Mouse (Mus musculus) right cerebral cortex, postnatal 10 days (tissue): ENCODE results near the gene Vps9d1.
"Not testable (repeated sequence)": the region's sequence is repeated elsewhere in the genome, so short reads cannot be mapped to it uniquely, and the experiment has no call there.

Experiments
- DNase-seq, 2 experiments: peaks; one replicate each; pipeline ENCODE4 v3.0.0; 2021; ENCODE audit warnings: low spot score in 2 of 2

Gene Vps9d1

DNA sequence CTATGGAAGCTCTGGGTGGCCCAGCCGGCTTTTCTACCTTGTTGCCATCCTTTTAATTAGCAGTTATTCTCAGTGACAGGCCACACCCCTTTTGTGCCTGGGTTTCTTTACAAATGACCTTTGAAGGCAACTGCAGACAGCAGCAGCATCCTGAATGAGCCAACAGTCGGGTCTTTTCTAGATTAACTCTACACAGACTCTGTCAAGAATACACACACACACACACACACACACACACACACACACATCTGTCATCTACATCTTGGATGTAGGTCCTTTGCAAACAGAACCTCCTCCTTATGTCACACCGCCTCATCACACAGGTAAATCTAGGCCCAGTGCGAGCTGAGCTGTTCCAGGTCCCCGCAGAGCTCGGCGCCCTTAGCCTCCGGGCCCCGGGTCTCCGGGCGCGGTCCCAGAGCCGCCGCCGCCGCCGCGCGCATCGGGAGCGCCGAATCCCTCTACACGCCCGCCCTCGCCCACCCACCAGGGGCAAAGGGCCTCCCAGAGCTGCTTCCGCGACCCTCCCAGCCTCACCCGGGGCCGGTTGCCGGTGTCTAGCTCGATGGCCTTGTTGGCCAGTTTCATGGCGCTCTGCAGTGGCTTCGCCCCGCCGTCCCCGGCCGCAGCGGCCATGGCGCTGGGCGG, 573 bp downstream of the Vps9d1 start:
- DNase-seq: peak in 1 of 2 experiments; percentile 61

DNA sequence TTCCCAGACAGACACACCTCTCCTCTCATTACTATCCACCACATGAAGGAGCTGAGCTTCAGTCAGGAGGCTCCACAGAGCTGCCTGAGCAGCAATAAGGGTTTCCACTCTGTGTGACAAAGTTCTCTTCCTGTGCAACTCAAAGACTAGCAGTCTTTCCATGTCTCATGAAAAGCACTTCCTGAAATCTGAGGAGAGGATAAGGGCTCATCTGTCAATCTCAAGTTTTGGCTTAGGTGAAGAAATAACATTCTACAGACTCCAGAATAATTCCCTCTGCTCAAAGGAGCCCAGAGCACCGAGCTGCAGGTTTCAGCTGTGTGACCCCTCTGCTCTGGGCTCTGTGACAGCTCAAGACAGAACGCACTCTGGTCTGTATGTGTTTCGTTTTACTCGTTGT, 1.2 kb downstream of the Vps9d1 start:
- no peak for DNase-seq

GRCm38 (mm10) chr8:123250940-123251339, 3.2 kb downstream of the Vps9d1 start:
- no peak for DNase-seq

- DNase-seq: no peak
Measured at GRCm38 (mm10) chr8:123248596-123248995, 5.6 kb downstream of the Vps9d1 start.

DNA sequence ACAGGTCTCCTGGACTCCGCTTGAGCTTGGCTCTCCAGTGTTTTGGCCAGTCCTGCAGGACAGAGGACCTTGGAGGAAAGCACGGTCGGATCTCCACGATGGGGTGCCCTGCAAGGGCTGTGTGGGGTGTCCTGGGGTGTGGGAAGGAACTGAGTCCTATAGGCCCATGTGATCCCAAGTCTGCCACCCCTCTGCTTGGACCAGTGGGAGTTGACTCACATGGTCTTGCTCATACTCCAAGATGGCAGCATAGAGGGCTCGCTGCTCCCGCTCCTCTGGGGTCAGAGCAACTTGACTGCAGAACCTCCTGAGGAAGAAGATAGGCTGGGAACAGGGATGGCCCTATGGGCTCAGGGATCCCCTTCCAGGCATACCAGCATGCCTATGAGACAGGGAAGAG, 6.4 kb downstream of the Vps9d1 start:
- DNase-seq: no peak

- no peak for DNase-seq
Measured at GRCm38 (mm10) chr8:123245543-123245942, 8.6 kb downstream of the Vps9d1 start.

DNA sequence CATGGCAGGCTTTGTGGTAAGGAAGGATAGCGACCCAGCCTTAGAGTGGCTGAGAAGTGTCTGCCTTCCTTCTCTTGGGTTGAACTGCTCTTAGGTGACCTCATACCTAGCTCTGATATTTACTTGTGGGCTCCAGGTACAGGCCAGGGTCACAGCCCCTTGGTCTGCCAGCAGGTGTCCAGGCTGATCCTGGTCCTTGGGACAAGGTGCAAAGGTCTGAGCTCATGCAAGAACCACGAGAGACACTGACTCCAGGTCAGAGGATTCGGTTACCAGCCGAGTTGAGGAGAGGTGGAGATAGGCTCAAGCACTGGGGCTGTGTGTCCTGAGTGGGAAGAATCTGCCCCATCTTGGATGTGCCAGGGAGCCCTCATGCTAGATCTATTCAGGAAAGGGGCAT, 9.8 kb downstream of the Vps9d1 start:
- DNase-seq: no peak

- DNase-seq: no peak
Measured at GRCm38 (mm10) chr8:123243053-123243452, 11.1 kb downstream of the Vps9d1 start.

GRCm38 (mm10) chr8:123242107-123242923, 11.8 kb downstream of the Vps9d1 start:
- DNase-seq: no peak

DNA sequence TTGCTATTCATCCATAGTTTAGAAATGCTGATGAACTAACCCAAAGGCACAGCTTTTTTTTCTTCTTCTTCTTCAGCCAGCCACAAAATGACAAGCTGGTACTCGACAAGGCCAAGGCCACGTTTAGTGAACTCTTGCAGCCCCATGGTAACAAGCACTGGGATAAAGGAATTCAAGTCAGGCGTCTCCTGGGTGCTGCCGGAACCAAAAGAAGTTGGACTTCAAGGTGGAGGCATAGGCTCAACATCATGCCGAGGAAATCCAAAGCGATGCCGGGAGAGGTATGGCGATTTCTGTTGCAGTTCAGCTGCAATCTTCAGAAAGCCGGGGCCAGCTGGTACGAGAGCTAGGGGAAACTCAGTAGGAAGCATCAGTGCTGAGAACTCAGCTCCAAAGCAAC, 14.8 kb downstream of the Vps9d1 start:
- no peak for DNase-seq

GRCm38 (mm10) chr8:123235520-123236497, 18.3 kb downstream of the Vps9d1 start, which contains the start of gene Spata2l:
Gene Spata2l (minus strand): TSS chr8:123236233.
- peak; percentile 92 for DNase-seq

DNA sequence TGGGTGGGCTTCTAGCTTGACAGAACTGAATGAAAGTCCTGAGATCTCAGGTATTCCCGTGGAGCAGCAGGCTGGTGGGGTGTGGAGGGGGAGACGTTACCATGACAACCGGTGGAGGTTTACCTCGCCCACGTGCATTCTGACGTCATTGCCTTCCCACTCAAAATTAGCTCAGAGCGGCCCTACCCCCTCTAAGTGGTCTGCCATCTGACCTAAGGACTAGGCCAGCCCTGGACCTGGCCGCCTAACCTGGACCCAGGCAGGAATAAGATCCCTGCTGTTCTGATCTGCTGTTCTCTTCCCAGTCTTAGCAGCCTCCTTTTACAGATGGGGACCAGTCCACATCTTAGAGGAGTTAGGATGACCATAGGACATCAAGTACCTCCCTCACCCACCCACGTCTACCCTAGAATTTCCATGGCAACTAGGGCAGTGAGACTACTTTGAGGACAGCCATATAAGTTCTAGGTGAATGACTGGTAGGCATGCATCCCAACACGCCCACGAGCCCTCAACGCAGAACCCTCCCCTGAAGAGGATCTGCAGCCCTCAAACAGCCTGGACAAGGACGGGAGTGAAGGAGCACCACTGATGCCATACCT, 19.1 kb downstream of the Vps9d1 start:
- DNase-seq: peak; percentile 88 to 93

DNA sequence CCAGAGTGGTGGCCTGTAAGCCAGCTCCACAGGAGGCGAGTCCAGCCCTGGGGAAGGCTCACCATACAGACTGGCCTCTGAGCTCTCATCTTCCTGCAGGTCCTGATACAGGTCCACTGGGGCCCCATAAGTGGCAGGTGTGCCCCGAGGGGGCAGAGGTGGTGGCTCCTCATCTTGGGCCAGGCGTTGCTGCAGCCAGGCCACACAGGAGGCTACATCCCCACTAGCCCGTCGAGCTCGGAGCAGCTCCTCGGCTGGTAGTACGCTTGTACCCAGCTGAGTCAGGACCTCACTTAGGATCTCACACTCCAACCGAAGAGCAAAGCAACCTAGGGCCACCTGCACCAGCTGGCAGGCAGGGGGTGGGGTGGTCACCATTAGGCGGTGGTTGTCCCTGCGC, 20.4 kb downstream of the Vps9d1 start:
- DNase-seq: no peak

- no peak for DNase-seq
Measured at GRCm38 (mm10) chr8:123233300-123233699, 20.8 kb downstream of the Vps9d1 start.

DNA sequence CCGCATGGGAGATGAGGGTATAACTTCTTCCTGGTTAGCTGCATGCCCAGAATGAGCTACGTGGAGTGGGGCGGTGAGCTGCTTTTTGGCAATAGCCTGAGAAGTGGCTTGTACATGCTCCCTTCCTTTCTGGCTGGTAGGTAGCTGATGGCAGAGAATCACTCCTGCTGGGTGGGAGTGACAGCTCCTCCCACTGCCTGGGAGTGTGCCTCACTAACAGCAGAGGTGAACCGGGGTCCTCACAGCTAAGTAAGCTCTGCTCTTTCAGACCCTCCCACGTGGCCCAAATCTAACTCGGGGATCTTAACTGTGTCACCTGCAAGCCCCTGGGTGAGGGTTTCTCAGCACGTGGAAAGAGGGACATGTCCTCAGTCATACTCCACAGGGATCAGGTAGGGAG, 21.6 kb downstream of the Vps9d1 start:
- no peak for DNase-seq

DNA sequence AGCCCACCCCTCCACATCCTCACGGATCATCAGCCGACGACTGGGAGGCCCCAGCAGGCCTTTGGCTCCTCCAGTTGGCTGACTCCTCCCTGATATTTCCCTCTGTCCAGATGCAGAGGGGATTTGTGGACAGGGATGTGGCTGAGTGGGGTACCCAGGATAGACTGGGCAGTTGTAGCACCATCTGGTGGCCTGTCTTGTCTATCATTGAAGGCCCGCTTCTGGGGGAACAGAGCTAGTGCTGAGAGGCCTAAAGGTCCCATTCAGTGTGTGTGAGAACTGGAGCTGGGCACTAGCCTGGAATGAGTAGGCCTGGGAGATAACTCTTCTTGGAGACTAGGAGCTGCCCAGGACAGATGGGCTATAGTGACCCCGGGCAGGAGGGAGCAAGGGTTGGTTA, 22.4 kb downstream of the Vps9d1 start:
- DNase-seq: no peak

DNA sequence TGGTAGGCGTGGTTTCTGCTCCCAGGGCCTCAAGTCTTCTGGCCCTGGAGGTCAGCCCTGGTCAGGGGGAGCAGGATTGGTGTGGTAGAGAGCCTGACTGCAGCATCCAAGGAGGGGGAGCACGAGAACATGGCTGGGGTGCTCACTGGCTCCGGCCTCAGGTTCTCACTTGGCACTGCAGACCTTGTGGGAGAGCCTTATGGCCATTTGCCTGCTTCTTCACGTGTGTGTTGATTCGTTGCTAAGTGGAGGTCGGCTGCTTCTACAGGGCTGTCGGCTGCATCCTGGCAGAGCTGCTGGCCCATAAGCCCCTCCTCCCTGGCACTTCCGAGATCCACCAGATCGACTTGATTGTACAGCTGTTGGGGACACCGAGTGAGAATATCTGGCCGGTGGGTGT, 23.8 kb downstream of the Vps9d1 start:
- not testable (repeated sequence) for DNase-seq

DNA sequence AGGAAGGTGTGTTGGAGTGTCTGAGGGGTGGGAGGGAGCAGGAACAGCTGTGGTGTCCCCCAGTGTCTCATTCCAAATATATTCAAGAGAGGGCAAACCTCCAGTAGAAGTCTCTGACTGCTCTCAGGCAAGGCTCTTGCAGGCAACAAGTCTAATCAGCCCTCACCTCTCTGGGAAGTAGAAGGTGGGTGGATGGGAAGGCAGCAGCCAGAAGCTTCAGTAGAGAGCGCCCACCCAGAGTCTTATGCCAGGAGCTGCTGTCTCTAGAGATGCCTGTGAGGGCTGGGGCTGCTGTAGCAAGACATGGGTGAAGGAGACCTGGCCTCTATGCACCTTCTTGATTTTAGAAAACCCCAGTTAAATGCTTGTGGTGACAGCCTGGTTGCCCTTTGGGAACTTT, 25.7 kb downstream of the Vps9d1 start:
- no peak for DNase-seq

- DNase-seq: peak; percentile 94 to 95
Measured at GRCm38 (mm10) chr8:123224278-123225266, 29.6 kb downstream of the Vps9d1 start, which contains the start of gene Cdk10. Gene Cdk10 (plus strand): TSS chr8:123224842.

DNA sequence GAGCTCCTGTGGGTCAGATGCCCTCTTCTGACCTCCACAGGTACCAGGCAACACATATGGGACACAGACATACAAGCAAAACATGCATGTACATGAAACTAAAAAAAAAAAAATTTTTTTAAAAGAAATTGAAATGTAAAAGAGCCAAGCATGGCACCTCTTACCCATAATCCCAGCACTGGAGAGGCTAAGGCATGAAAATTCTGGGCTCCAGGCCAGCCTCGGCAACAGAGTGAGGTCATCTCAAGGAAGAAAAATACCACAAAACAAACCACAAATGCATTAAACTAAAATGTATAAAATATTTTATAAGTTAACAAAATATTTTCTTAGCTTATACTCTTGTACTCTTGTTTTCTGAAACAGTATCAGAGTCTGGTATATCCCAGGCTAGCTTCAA, 33.2 kb downstream of the Vps9d1 start:
- no peak for DNase-seq
